Mouse (Mus musculus): ENCODE measurements around the gene Dennd1b. TPM values are rescaled to one million over a fixed set of nuclear protein-coding genes. Genes with fewer than 3 reads are reported as not detected.
A peak's percentile ranks its signal among the peaks of the same experiment; 100 is the strongest.

The Dennd1b gene
- polyA plus RNA-seq, 1 experiment from 2014 or later = 5.1 TPM

DNA sequence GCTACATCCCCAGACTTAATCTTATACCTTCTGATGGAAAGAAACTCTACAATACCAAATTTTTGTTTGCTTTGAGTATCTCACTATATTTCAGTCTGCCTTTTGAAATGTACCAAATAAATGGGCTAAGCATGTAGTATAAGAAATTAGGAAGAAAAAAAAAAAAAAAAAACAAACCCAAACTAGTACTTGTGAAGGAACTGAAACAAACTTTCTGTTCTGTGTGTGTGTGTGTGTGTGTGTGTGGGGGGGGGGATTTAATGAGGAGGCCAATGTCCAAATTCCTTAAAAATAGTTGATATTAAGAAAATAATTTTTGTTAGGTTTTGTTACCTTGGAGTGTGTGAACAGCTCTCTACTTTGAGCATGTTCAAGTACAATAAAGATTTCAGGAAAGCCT, 1.8 kb downstream of the Dennd1b start:
- peaks cover 27% of the 10 kb centered on the region for H3K4me1 ChIP-seq
- no peak for ATAC-seq
- H3K4me2 ChIP-seq = 0 out of 2 replicates have a peak overlapping the region, but pooled peaks have one; percentile 32

DNA sequence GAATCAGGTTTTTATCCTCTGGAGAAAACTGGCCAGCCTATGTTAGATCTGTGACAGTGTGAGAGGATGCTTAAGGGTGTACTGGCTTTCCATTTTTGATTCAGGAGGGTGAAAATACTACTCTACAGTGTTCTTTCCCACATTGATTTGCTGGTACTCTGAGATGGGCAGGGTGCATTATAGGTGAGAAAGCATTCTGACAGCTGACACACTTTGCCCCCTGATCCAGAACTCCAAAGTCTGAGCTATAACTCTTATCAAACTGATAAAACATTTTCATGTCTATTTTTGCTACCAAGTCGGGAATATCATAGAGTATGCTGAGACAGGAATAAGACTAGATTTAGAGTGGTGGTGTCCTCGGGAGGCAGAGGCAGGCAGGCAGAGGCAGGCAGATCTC, 2.3 kb downstream of the Dennd1b start:
- H3K4me2 ChIP-seq = no peak overlapping the region
- peaks cover 9% of the 10 kb centered on the region; the same call in 1 of the 2 replicates for H3K36me3 ChIP-seq
- H3K4me3 ChIP-seq = no peak overlapping the region
- 68% methylated on average over 2 of the region's 2 CpGs for WGBS (ENCODE audit: insufficient replicate concordance)
- no peaks in the 10 kb centered on the region for H3K27me3 ChIP-seq (replicated peaks)
- H3K9ac ChIP-seq = no peak overlapping the region
- no peaks in the 10 kb centered on the region for H3K9me3 ChIP-seq (replicated peaks)
- H3K27ac ChIP-seq = no peak overlapping the region
- peaks cover 23% of the 10 kb centered on the region for H3K4me1 ChIP-seq
- ATAC-seq = no peak

More for the DNA sequence above, 1.8 kb downstream of the Dennd1b start:
- peaks cover 9% of the 10 kb centered on the region; the same call in 1 of the 2 replicates for H3K36me3 ChIP-seq
- no peak overlapping the region for H3K4me3 ChIP-seq
- H3K27me3 ChIP-seq (replicated peaks) = no peaks in the 10 kb centered on the region
- H3K9ac ChIP-seq = no peak overlapping the region
- H3K27ac ChIP-seq = no peak overlapping the region
- H3K9me3 ChIP-seq (replicated peaks) = no peaks in the 10 kb centered on the region

DNA sequence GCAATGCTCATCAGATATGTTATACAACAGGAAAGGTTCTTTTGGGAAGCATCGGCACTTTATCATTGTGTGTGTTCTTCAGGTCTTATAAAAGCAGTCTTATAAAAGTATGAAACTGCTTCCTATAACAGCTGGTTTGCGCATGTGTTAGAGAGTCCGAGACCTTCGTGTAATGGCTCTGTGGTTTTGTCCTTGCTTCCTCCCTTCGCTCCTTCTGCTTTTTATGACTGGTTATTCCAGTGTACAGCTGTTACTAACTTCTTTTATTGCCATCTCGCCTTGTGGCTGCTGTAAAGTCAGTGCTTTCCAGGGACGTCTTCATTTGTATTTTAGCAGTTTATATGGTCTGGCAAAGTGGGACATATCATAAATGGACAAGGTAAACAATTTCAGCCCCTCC, 4.2 kb downstream of the Dennd1b start:
- Histone ChIP-seq H3K27me3 (replicated peaks) (no peaks in the 10 kb centered on the region), H3K27ac (no peak overlapping the region), H3K4me3 (no peak overlapping the region), H3K9ac (no peak overlapping the region), H3K9me3 (replicated peaks) (no peaks in the 10 kb centered on the region), H3K4me1 (peaks cover 25% of the 10 kb centered on the region), H3K36me3 (peaks cover 9% of the 10 kb centered on the region; the same call in 1 of the 2 replicates), H3K4me2 (no peak overlapping the region)
- ATAC-seq = no peak
- 57% methylated on average over 7 of the region's 7 CpGs for WGBS (ENCODE audit: insufficient replicate concordance)

- peaks cover 9% of the 10 kb centered on the region; the same call in 1 of the 2 replicates for H3K36me3 ChIP-seq
- H3K9ac ChIP-seq = no peak overlapping the region
- no peak overlapping the region for H3K4me3 ChIP-seq
- no peaks in the 10 kb centered on the region for H3K9me3 ChIP-seq (replicated peaks)
- no peaks in the 10 kb centered on the region for H3K27me3 ChIP-seq (replicated peaks)
- no peak overlapping the region for H3K4me2 ChIP-seq
- H3K4me1 ChIP-seq = peaks cover 37% of the 10 kb centered on the region
- no peak overlapping the region for H3K27ac ChIP-seq
- ATAC-seq = no peak
- WGBS (ENCODE audit: insufficient replicate concordance) = 69% methylated on average over 4 of the region's 4 CpGs
These were observed 6.8 kb downstream of the Dennd1b start for GRCm38 (mm10) chr1:138970053-138970452.

GRCm38 (mm10) chr1:138973541-138974224, 10.4 kb downstream of the Dennd1b start:
- Histone ChIP-seq H3K4me3 (no peak overlapping the region), H3K9me3 (replicated peaks) (no peaks in the 10 kb centered on the region), H3K36me3 (no peaks in the 10 kb centered on the region), H3K4me1 (peaks cover 30% of the 10 kb centered on the region), H3K27me3 (replicated peaks) (no peaks in the 10 kb centered on the region), H3K4me2 (no peak overlapping the region), H3K27ac (no peak overlapping the region), H3K9ac (no peak overlapping the region)
- 55% methylated on average over 6 of the region's 6 CpGs for WGBS (ENCODE audit: insufficient replicate concordance)
- ATAC-seq = no peak; the same call in 1 of the 2 replicates

- WGBS (ENCODE audit: insufficient replicate concordance) = 73% methylated on average over 8 of the region's 8 CpGs
- no peaks in the 10 kb centered on the region for H3K9me3 ChIP-seq (replicated peaks)
- H3K4me2 ChIP-seq = no peak overlapping the region
- peaks cover 30% of the 10 kb centered on the region for H3K4me1 ChIP-seq
- no peak overlapping the region for H3K4me3 ChIP-seq
- ATAC-seq = no peak
- no peak overlapping the region for H3K27ac ChIP-seq
- no peak overlapping the region for H3K9ac ChIP-seq
- no peaks in the 10 kb centered on the region for H3K27me3 ChIP-seq (replicated peaks)
- no peaks in the 10 kb centered on the region for H3K36me3 ChIP-seq
These were observed 11.6 kb downstream of the Dennd1b start for GRCm38 (mm10) chr1:138974836-138975235.

GRCm38 (mm10) chr1:138975945-138976344, 12.7 kb downstream of the Dennd1b start:
- 9% methylated on average over 1 of the region's 1 CpGs for WGBS (ENCODE audit: insufficient replicate concordance)
- Histone ChIP-seq H3K4me1 (peaks cover 30% of the 10 kb centered on the region), H3K9me3 (replicated peaks) (no peaks in the 10 kb centered on the region), H3K27me3 (replicated peaks) (no peaks in the 10 kb centered on the region), H3K9ac (no peak overlapping the region), H3K36me3 (no peaks in the 10 kb centered on the region), H3K27ac (no peak overlapping the region), H3K4me2 (no peak overlapping the region), H3K4me3 (no peak overlapping the region)
- ATAC-seq = no peak

DNA sequence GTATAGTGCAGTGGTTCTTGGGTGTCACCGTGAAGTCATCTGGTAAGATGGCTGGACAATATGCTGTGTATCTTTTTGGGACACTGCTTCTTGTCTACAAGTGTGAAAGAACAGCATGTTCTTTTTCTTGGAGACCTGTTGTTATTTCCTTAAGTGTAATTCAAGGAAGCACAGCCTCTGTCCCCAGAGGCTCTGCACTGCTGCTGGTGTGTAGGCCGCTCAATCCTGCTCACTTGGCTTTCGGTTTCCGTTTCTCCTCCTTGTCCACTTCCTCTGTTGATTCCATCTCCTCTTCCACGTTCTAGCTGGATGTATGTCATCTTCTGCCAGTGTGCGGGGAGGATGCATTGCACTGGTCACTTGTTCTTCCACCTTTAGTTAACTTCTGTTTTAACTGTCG, 19.0 kb downstream of the Dennd1b start:
- 0 out of 2 replicates have a peak, but pooled peaks cover 8% of the 10 kb centered on the region for H3K4me1 ChIP-seq
- H3K27me3 ChIP-seq (replicated peaks) = no peaks in the 10 kb centered on the region
- ATAC-seq = no peak
- no peak overlapping the region for H3K9ac ChIP-seq
- H3K36me3 ChIP-seq = no peaks in the 10 kb centered on the region
- 57% methylated on average over 7 of the region's 7 CpGs for WGBS (ENCODE audit: insufficient replicate concordance)
- no peak overlapping the region for H3K27ac ChIP-seq
- H3K4me3 ChIP-seq = no peak overlapping the region
- no peak overlapping the region for H3K4me2 ChIP-seq
- H3K9me3 ChIP-seq (replicated peaks) = no peaks in the 10 kb centered on the region

DNA sequence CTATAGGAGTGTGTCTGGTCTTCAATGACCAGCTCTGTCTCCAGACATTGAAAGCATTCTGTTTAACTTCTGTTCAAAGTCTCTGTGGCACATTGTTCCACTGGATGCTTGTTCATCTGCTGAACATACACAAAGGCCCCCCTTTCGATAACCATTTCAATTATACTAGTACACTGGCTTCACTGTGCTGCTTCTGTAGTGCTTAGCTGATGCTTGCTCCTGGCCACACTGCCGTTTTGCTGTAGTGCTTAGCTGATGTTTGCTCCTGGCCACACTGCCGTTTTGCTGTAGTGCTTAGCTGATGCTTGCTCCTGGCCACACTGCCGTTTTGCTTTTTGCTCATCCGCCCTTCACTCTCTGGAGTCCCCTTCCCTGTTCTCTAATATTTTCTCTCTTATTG, 19.4 kb downstream of the Dennd1b start:
- H3K9me3 ChIP-seq (replicated peaks) = no peaks in the 10 kb centered on the region
- no peak overlapping the region for H3K4me3 ChIP-seq
- 0 out of 2 replicates have a peak, but pooled peaks cover 8% of the 10 kb centered on the region for H3K4me1 ChIP-seq
- WGBS (ENCODE audit: insufficient replicate concordance) = 67% methylated on average over 5 of the region's 5 CpGs
- H3K9ac ChIP-seq = no peak overlapping the region
- no peak overlapping the region for H3K27ac ChIP-seq
- no peaks in the 10 kb centered on the region for H3K36me3 ChIP-seq
- H3K27me3 ChIP-seq (replicated peaks) = no peaks in the 10 kb centered on the region
- no peak overlapping the region for H3K4me2 ChIP-seq
- ATAC-seq = no peak

DNA sequence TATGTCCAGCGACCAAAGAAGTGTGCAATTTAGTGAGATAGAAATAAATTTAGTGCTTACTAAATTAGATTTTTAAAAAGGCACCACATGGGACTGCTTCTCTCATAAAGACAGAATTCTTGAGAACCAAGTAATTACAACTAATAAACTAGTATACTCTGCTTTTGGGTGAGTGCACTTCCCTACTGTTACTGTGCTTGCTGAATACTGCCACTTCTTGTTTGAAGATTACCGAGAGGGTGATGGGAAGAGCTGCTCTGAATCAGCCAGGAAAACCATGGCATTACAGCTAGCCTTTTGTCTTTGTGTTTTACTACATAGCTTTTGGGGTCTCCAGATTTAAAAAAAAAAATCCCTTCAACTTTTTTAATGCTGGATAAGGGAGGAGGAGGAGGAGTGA, 19.8 kb downstream of the Dennd1b start:
- Histone ChIP-seq H3K4me3 (no peak overlapping the region), H3K27me3 (replicated peaks) (no peaks in the 10 kb centered on the region), H3K27ac (no peak overlapping the region), H3K4me1 (0 out of 2 replicates have a peak, but pooled peaks cover 8% of the 10 kb centered on the region), H3K36me3 (no peaks in the 10 kb centered on the region), H3K9ac (no peak overlapping the region), H3K4me2 (no peak overlapping the region), H3K9me3 (replicated peaks) (no peaks in the 10 kb centered on the region)
- WGBS (ENCODE audit: insufficient replicate concordance) = 74% methylated on average over 2 of the region's 2 CpGs
- ATAC-seq = no peak

GRCm38 (mm10) chr1:138983465-138983864, 20.2 kb downstream of the Dennd1b start:
- ATAC-seq = no peak
- Histone ChIP-seq H3K27ac (no peak overlapping the region), H3K9me3 (replicated peaks) (no peaks in the 10 kb centered on the region), H3K4me3 (no peak overlapping the region), H3K4me2 (no peak overlapping the region), H3K4me1 (0 out of 2 replicates have a peak, but pooled peaks cover 8% of the 10 kb centered on the region), H3K36me3 (no peaks in the 10 kb centered on the region), H3K27me3 (replicated peaks) (no peaks in the 10 kb centered on the region), H3K9ac (no peak overlapping the region)
- 76% methylated on average over 6 of the region's 6 CpGs for WGBS (ENCODE audit: insufficient replicate concordance)

GRCm38 (mm10) chr1:138984161-138984560, 20.9 kb downstream of the Dennd1b start:
- H3K36me3 ChIP-seq = no peaks in the 10 kb centered on the region
- 0 out of 2 replicates have a peak, but pooled peaks cover 8% of the 10 kb centered on the region for H3K4me1 ChIP-seq
- ATAC-seq = no peak
- no peak overlapping the region for H3K4me2 ChIP-seq
- H3K27me3 ChIP-seq (replicated peaks) = no peaks in the 10 kb centered on the region
- no peak overlapping the region for H3K4me3 ChIP-seq
- H3K9ac ChIP-seq = no peak overlapping the region
- H3K27ac ChIP-seq = no peak overlapping the region
- no peaks in the 10 kb centered on the region for H3K9me3 ChIP-seq (replicated peaks)
- 73% methylated on average over 4 of the region's 4 CpGs for WGBS (ENCODE audit: insufficient replicate concordance)

Measured in liver, embryonic 12.5 days (tissue).